Mouse (Mus musculus): ENCODE data around the gene Reep3. TPM values are rescaled to one million over a fixed set of nuclear protein-coding genes. Genes with fewer than 3 reads are reported as not detected.

Reep3 gene
- polyA plus RNA-seq, 1 experiment from 2014 or later: 55.5 TPM

- no peak overlapping the region for H3K4me2 ChIP-seq (replicated peaks)
Observed at GRCm38 (mm10) chr10:67048871-67049615, 47.7 kb downstream of the Reep3 start.

GRCm38 (mm10) chr10:67047712-67048645 is 48.8 kb downstream of the Reep3 start:
- no peaks in the 10 kb centered on the region for H3K36me3 ChIP-seq
- H3K27ac ChIP-seq (replicated peaks): peak overlapping the region; percentile 73
- H3K4me1 ChIP-seq: peaks cover 40% of the 10 kb centered on the region
- H3K4me3 ChIP-seq (replicated peaks): no peak overlapping the region
- H3K9me3 ChIP-seq (replicated peaks): no peaks in the 10 kb centered on the region
- 51% methylated on average over 18 of the region's 18 CpGs for WGBS
- H3K9ac ChIP-seq: no peak overlapping the region
- no peak; the same call in 1 of the 2 replicates for ATAC-seq (ENCODE audit: insufficient number of reproducible peaks, low FRiP score, low TSS enrichment, low read depth)
- H3K27me3 ChIP-seq: no peaks in the 10 kb centered on the region
- 0 out of 2 replicates have a peak overlapping the region, but pooled peaks have one; percentile 4 for H3K4me2 ChIP-seq (replicated peaks)

More at GRCm38 (mm10) chr10:67048871-67049615, 47.7 kb downstream of the Reep3 start:
- Histone ChIP-seq H3K36me3 (no peaks in the 10 kb centered on the region), H3K9me3 (replicated peaks) (no peaks in the 10 kb centered on the region), H3K9ac (no peak overlapping the region), H3K27ac (replicated peaks) (no peak overlapping the region), H3K27me3 (no peaks in the 10 kb centered on the region), H3K4me3 (replicated peaks) (no peak overlapping the region), H3K4me1 (peaks cover 47% of the 10 kb centered on the region)
- no peak for ATAC-seq (ENCODE audit: insufficient number of reproducible peaks, low FRiP score, low TSS enrichment, low read depth)
- 82% methylated on average over 13 of the region's 13 CpGs for WGBS

DNA sequence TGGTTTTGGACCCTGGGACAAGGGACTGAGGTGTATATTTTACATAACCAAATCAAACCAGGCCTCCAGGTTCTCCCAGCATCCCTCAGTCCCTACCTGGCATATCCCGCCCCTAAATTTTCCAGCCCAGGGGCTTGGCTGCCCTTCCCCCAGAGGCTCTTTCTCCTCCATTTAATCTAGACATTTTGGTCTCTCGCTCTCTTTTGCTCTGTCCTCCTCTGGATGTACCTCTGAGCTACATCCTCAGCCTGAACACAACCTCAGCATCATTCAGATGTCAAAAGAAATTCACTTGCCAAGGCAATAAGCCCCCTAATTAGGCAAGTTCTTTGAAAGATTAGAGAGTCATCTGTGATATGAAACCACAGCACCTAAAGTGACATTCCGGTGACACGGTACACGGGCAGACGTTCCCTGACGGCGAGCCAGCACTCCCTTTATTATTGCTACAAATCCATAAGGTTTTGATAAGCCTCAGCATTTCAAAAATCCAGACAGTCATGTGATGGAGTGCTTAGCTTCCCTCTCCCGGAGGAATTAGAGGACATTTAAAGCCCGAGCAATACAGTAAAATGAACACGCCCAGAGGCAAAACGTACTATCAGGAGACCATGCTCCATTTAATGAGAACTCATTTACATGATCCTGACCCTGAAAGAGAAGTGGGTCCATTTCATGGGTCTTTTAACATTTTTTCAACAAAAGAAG is 51.4 kb downstream of the Reep3 start:
- Histone ChIP-seq H3K27ac (replicated peaks) (no peak overlapping the region), H3K4me2 (replicated peaks) (no peak overlapping the region), H3K9me3 (replicated peaks) (no peaks in the 10 kb centered on the region), H3K36me3 (no peaks in the 10 kb centered on the region), H3K9ac (no peak overlapping the region), H3K4me3 (replicated peaks) (no peak overlapping the region), H3K27me3 (no peaks in the 10 kb centered on the region), H3K4me1 (peaks cover 23% of the 10 kb centered on the region)
- 24% methylated on average over 12 of the region's 12 CpGs for WGBS
- no peak for ATAC-seq (ENCODE audit: insufficient number of reproducible peaks, low FRiP score, low TSS enrichment, low read depth)

GRCm38 (mm10) chr10:67044346-67044745 is 52.4 kb downstream of the Reep3 start:
- H3K4me2 ChIP-seq (replicated peaks): no peak overlapping the region
- H3K9ac ChIP-seq: no peak overlapping the region
- H3K4me3 ChIP-seq (replicated peaks): no peak overlapping the region
- H3K4me1 ChIP-seq: peaks cover 23% of the 10 kb centered on the region
- 58% methylated on average over 5 of the region's 5 CpGs for WGBS
- no peaks in the 10 kb centered on the region for H3K27me3 ChIP-seq
- no peaks in the 10 kb centered on the region for H3K36me3 ChIP-seq
- no peak overlapping the region for H3K27ac ChIP-seq (replicated peaks)
- no peak for ATAC-seq (ENCODE audit: insufficient number of reproducible peaks, low FRiP score, low TSS enrichment, low read depth)
- H3K9me3 ChIP-seq (replicated peaks): no peaks in the 10 kb centered on the region

GRCm38 (mm10) chr10:67043236-67043635 is 53.5 kb downstream of the Reep3 start:
- no peaks in the 10 kb centered on the region for H3K9me3 ChIP-seq (replicated peaks)
- WGBS: 80% methylated on average over 7 of the region's 7 CpGs
- ATAC-seq (ENCODE audit: insufficient number of reproducible peaks, low FRiP score, low TSS enrichment, low read depth): no peak
- H3K4me2 ChIP-seq (replicated peaks): no peak overlapping the region
- H3K27me3 ChIP-seq: no peaks in the 10 kb centered on the region
- no peak overlapping the region for H3K9ac ChIP-seq
- H3K36me3 ChIP-seq: no peaks in the 10 kb centered on the region
- no peak overlapping the region for H3K4me3 ChIP-seq (replicated peaks)
- H3K4me1 ChIP-seq: peaks cover 14% of the 10 kb centered on the region
- H3K27ac ChIP-seq (replicated peaks): no peak overlapping the region

GRCm38 (mm10) chr10:67040410-67040809 is 56.3 kb downstream of the Reep3 start:
- 91% methylated on average over 3 of the region's 3 CpGs for WGBS
- Histone ChIP-seq H3K4me2 (replicated peaks) (no peak overlapping the region), H3K9me3 (replicated peaks) (no peaks in the 10 kb centered on the region), H3K27me3 (no peaks in the 10 kb centered on the region), H3K36me3 (no peaks in the 10 kb centered on the region), H3K4me1 (peaks cover 5% of the 10 kb centered on the region), H3K27ac (replicated peaks) (no peak overlapping the region), H3K9ac (no peak overlapping the region), H3K4me3 (replicated peaks) (no peak overlapping the region)
- no peak for ATAC-seq (ENCODE audit: insufficient number of reproducible peaks, low FRiP score, low TSS enrichment, low read depth)

DNA sequence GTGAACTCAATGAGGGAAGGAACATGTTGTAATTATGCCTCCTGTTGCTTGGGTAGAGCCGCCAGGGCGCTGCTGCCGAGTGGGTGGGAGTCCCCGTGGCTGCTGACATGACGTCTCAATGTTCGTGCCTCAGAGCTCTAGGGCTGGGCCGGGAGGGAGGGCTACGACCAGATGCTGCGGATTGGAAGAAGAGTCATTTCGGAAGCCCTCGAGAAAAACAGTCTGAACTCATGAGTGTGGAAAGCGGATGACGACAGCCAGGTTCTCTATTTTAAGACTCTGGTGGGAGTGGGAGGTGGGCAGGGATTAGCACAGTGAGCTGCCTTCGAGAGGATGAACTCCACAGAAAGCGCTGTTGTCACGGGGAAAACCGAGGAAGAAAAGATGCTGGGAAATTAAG is 57.7 kb downstream of the Reep3 start:
- Histone ChIP-seq H3K27me3 (no peaks in the 10 kb centered on the region), H3K9ac (no peak overlapping the region), H3K9me3 (replicated peaks) (no peaks in the 10 kb centered on the region), H3K36me3 (no peaks in the 10 kb centered on the region), H3K4me1 (peaks cover 2% of the 10 kb centered on the region; the same call in 1 of the 2 replicates), H3K4me2 (replicated peaks) (no peak overlapping the region), H3K4me3 (replicated peaks) (no peak overlapping the region), H3K27ac (replicated peaks) (no peak overlapping the region)
- no peak for ATAC-seq (ENCODE audit: insufficient number of reproducible peaks, low FRiP score, low TSS enrichment, low read depth)
- WGBS: 41% methylated on average over 17 of the region's 17 CpGs

GRCm38 (mm10) chr10:67036542-67036941 is 60.2 kb downstream of the Reep3 start:
- Histone ChIP-seq H3K36me3 (no peaks in the 10 kb centered on the region), H3K4me2 (replicated peaks) (no peak overlapping the region), H3K9ac (no peak overlapping the region), H3K27me3 (no peaks in the 10 kb centered on the region), H3K4me1 (peaks cover 2% of the 10 kb centered on the region; the same call in 1 of the 2 replicates), H3K4me3 (replicated peaks) (no peak overlapping the region), H3K9me3 (replicated peaks) (no peaks in the 10 kb centered on the region), H3K27ac (replicated peaks) (no peak overlapping the region)
- 83% methylated on average over 10 of the region's 10 CpGs for WGBS
- no peak for ATAC-seq (ENCODE audit: insufficient number of reproducible peaks, low FRiP score, low TSS enrichment, low read depth)

DNA sequence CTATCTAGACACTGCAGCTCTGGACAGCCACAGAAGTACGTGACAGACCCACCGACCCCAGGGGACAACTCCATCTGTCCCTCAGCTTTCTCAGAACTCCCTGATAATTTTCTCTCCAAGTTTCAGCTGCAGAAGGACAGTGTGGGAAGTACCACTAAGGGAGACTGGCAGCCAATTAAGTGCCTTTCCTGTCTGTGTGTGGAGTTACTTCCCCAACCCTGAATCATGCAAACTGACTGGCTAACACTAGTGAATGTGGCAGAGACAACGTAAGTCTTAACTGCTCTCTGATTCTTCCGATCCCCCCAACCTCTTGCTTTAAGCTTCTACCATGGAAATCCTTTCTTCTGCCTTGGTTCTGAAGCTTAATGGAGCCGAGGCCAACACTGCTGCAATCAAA is 60.6 kb downstream of the Reep3 start:
- Histone ChIP-seq H3K9me3 (replicated peaks) (no peaks in the 10 kb centered on the region), H3K9ac (no peak overlapping the region), H3K27ac (replicated peaks) (no peak overlapping the region), H3K4me1 (peaks cover 2% of the 10 kb centered on the region; the same call in 1 of the 2 replicates), H3K4me2 (replicated peaks) (no peak overlapping the region), H3K27me3 (no peaks in the 10 kb centered on the region), H3K36me3 (no peaks in the 10 kb centered on the region), H3K4me3 (replicated peaks) (no peak overlapping the region)
- 76% methylated on average over 5 of the region's 5 CpGs for WGBS
- ATAC-seq (ENCODE audit: insufficient number of reproducible peaks, low FRiP score, low TSS enrichment, low read depth): no peak

DNA sequence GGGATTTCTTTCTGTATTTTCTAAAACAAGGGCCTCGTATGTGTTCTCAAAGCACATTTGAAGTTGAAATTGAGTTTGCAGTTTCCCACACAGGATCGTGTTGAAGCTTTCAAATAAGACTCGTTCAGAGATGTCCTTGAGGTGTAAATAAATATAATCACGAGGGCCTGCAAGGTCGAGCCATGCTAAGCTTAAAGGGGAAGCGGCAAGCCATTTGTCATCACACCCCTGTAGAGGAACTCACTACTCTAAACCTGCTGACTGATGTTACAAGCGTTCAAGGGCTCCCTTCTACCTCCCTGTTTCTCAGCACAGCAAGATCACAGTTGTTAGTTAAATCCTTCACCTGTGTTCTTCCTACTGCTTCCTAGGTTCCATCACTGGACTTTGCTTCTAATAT is 65.6 kb downstream of the Reep3 start:
- no peaks in the 10 kb centered on the region for H3K9me3 ChIP-seq (replicated peaks)
- H3K9ac ChIP-seq: no peak overlapping the region
- H3K27ac ChIP-seq (replicated peaks): no peak overlapping the region
- ATAC-seq (ENCODE audit: insufficient number of reproducible peaks, low FRiP score, low TSS enrichment, low read depth): no peak
- WGBS: 74% methylated on average over 7 of the region's 7 CpGs
- H3K27me3 ChIP-seq: no peaks in the 10 kb centered on the region
- no peaks in the 10 kb centered on the region for H3K36me3 ChIP-seq
- H3K4me2 ChIP-seq (replicated peaks): no peak overlapping the region
- H3K4me1 ChIP-seq: peaks cover 3% of the 10 kb centered on the region; the same call in 1 of the 2 replicates
- H3K4me3 ChIP-seq (replicated peaks): no peak overlapping the region

DNA sequence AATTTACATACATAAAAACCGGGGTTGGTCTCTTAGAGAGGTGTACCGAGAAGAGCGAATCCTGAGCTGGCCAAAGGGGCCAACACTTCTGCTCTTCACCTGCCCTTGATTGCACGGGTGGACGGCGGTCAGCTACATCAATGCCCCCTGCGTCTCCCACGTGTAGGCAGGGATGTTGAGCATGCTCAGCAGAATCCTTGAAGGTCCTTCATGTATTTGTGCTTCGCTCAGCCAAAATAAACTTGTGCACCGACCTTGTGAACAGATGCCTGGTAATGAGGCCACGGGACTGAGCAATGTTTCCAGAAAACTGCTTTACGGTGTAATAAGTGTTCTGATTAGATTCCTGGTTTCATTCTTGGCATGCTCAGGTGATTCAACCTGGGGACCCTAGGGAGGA is 67.4 kb downstream of the Reep3 start:
- H3K9me3 ChIP-seq (replicated peaks): no peaks in the 10 kb centered on the region
- no peak overlapping the region for H3K9ac ChIP-seq
- no peak overlapping the region for H3K4me3 ChIP-seq (replicated peaks)
- no peaks in the 10 kb centered on the region for H3K27me3 ChIP-seq
- WGBS: 80% methylated on average over 12 of the region's 12 CpGs
- ATAC-seq (ENCODE audit: insufficient number of reproducible peaks, low FRiP score, low TSS enrichment, low read depth): no peak
- peaks cover 12% of the 10 kb centered on the region for H3K4me1 ChIP-seq
- no peak overlapping the region for H3K27ac ChIP-seq (replicated peaks)
- 0 out of 2 replicates have a peak, but pooled peaks cover 6% of the 10 kb centered on the region for H3K36me3 ChIP-seq
- H3K4me2 ChIP-seq (replicated peaks): no peak overlapping the region
